Mouse (Mus musculus) right cerebral cortex, postnatal 4 days (tissue): ENCODE results near the gene Rab43.

Source experiments
- DNase-seq: peaks from one replicate; pipeline ENCODE4 v3.0.0-alpha.2; 2022

Gene Rab43

GRCm38 (mm10) chr6:87746849-87747248 is 65.1 kb downstream of the Rab43 start:
- no peak for DNase-seq

- DNase-seq, result no peak
Observed at GRCm38 (mm10) chr6:87746059-87746458, 65.9 kb downstream of the Rab43 start.

GRCm38 (mm10) chr6:87745301-87745700 is 66.7 kb downstream of the Rab43 start:
- no peak for DNase-seq

- DNase-seq, result no peak
Observed at GRCm38 (mm10) chr6:87744632-87745031, 67.3 kb downstream of the Rab43 start.

GRCm38 (mm10) chr6:87743281-87743680 is 68.7 kb downstream of the Rab43 start:
- no peak for DNase-seq

GRCm38 (mm10) chr6:87742804-87743203 is 69.2 kb downstream of the Rab43 start:
- DNase-seq, result no peak

GRCm38 (mm10) chr6:87741978-87742377 is 70.0 kb downstream of the Rab43 start:
- DNase-seq, result no peak

- no peak for DNase-seq
Observed at GRCm38 (mm10) chr6:87740496-87740895, 71.5 kb downstream of the Rab43 start.

- no peak for DNase-seq
Observed at GRCm38 (mm10) chr6:87739898-87740297, 72.1 kb downstream of the Rab43 start.
